Mouse (Mus musculus) right cerebral cortex, postnatal 4 days (tissue): Measurements from ENCODE around the gene Rag2.

Source experiments
- DNase-seq: peaks from one replicate; pipeline ENCODE4 v3.0.0-alpha.2; 2022

Rag2 gene

GRCm38 (mm10) chr2:101624526-101624925, at the start of gene Rag2:
Gene Rag2, plus strand, starts transcription at chr2:101624718.
- DNase-seq: no peak

- no peak for DNase-seq
These were observed 47.3 kb upstream of the Rag2 start for GRCm38 (mm10) chr2:101577243-101577642.

- DNase-seq: no peak
These were observed 44.5 kb upstream of the Rag2 start for GRCm38 (mm10) chr2:101580027-101580426.

GRCm38 (mm10) chr2:101580428-101580827, 44.1 kb upstream of the Rag2 start:
- no peak for DNase-seq

- DNase-seq: no peak
These were observed 43.5 kb upstream of the Rag2 start for GRCm38 (mm10) chr2:101580977-101581376.

GRCm38 (mm10) chr2:101581418-101581817, 43.1 kb upstream of the Rag2 start:
- no peak for DNase-seq

GRCm38 (mm10) chr2:101591356-101591755, 33.2 kb upstream of the Rag2 start:
- no peak for DNase-seq

GRCm38 (mm10) chr2:101592023-101592841, 32.3 kb upstream of the Rag2 start:
- DNase-seq: no peak

GRCm38 (mm10) chr2:101592886-101593285, 31.6 kb upstream of the Rag2 start:
- DNase-seq: no peak

- no peak for DNase-seq
These were observed 29.8 kb upstream of the Rag2 start for GRCm38 (mm10) chr2:101594681-101595080.

GRCm38 (mm10) chr2:101597186-101597585, 27.3 kb upstream of the Rag2 start:
- no peak for DNase-seq

GRCm38 (mm10) chr2:101598190-101599181, 26.0 kb upstream of the Rag2 start:
- DNase-seq: no peak

- DNase-seq: peak; percentile 50
These were observed 23.8 kb upstream of the Rag2 start for GRCm38 (mm10) chr2:101600703-101601102.

- DNase-seq: no peak
These were observed 21.4 kb upstream of the Rag2 start for GRCm38 (mm10) chr2:101603099-101603498.

- DNase-seq: no peak
These were observed 16.2 kb upstream of the Rag2 start for GRCm38 (mm10) chr2:101608232-101608894.

GRCm38 (mm10) chr2:101610861-101611260, 13.7 kb upstream of the Rag2 start:
- no peak for DNase-seq

- DNase-seq: no peak
These were observed 8.8 kb upstream of the Rag2 start for GRCm38 (mm10) chr2:101615464-101616305.

- no peak for DNase-seq
These were observed 6.1 kb upstream of the Rag2 start for GRCm38 (mm10) chr2:101618373-101618772.

GRCm38 (mm10) chr2:101620899-101621298, 3.6 kb upstream of the Rag2 start:
- DNase-seq: no peak

- no peak for DNase-seq
These were observed 2.9 kb upstream of the Rag2 start for GRCm38 (mm10) chr2:101621611-101622010.

- DNase-seq: no peak
These were observed 1.5 kb upstream of the Rag2 start for GRCm38 (mm10) chr2:101623042-101623441.

GRCm38 (mm10) chr2:101624011-101624410, 507 bp upstream of the Rag2 start:
- no peak for DNase-seq
